Mouse (Mus musculus) stomach, embryonic 16.5 days (tissue): ENCODE measurements around the gene Stra6. TPM values are rescaled to one million over a fixed set of nuclear protein-coding genes. Genes with fewer than 3 reads are reported as not detected.

Source experiments
- ATAC-seq: fragments of 200-750 bp; cut with Nextera tagmentation; 2 replicates; pipeline ENCODE4 v1.8.0; 2017; ENCODE audit warnings: moderate number of reproducible peaks, moderate TSS enrichment; ENCODE audit not compliant: insufficient read depth, low FRiP score
- H3K27ac ChIP-seq: fragments of 300-500 bp; sonication (generic); 2 replicates; pipeline ENCODE4 v1.5.1; 2014; ENCODE audit warnings: low read length
- H3K27me3 ChIP-seq: fragments of 300-500 bp; sonication (generic); 2 replicates; pipeline ENCODE4 v1.6.1; 2014; ENCODE audit warnings: low read length, control low read depth, mixed read lengths; ENCODE audit not compliant: control insufficient read depth, insufficient read depth
- H3K36me3 ChIP-seq: fragments of 300-500 bp; sonication (generic); 2 replicates; pipeline ENCODE4 v1.6.1; 2014; ENCODE audit warnings: low read length; ENCODE audit not compliant: control insufficient read depth, insufficient read depth
- H3K4me1 ChIP-seq: fragments of 300-500 bp; sonication (generic); 2 replicates; pipeline ENCODE4 v1.6.1; 2014; ENCODE audit warnings: low read length, control low read depth, mixed read lengths; ENCODE audit not compliant: control insufficient read depth, insufficient read depth
- H3K4me2 ChIP-seq: fragments of 300-500 bp; sonication (generic); 2 replicates; pipeline ENCODE4 v1.6.1; 2014; ENCODE audit warnings: low read depth, low read length, mixed read lengths
- H3K4me3 ChIP-seq: fragments of 300-500 bp; sonication (generic); replicated peaks from 2 replicates; pipeline ENCODE4 v1.5.1; 2014; ENCODE audit warnings: mild to moderate bottlenecking, low read length
- H3K9ac ChIP-seq: fragments of 300-500 bp; sonication (generic); 2 replicates; pipeline ENCODE4 v1.6.1; 2014; ENCODE audit warnings: low read length
- H3K9me3 ChIP-seq: fragments of 300-500 bp; sonication (generic); replicated peaks from 2 replicates; pipeline ENCODE4 v1.6.1; 2016; ENCODE audit warnings: low read length, control low read depth; ENCODE audit not compliant: control insufficient read depth
- WGBS: fragments of 180-500 bp; shearing (Covaris S2); extraction: QIAGEN DNeasy Blood & Tissue Kit; methylation state at CpG from one replicate; pipeline ENCODE4 v1.1.7; 2014; 5-methylcytosine and 5-hydroxymethylcytosine counted together
- polyA plus RNA-seq: library from polyadenylated mRNA; unstranded; fragments of >200 nt; fragmentation: Nextera tagmentation; extraction: Ambion mirVana; gene quantifications from 2 replicates; pipeline ENCODE4 v1.2.1, GENCODE M21; 2015

Gene Stra6
- polyA plus RNA-seq, 1 experiment from 2014 or later, result 1.4 TPM

GRCm38 (mm10) chr9:58197781-58198701 lies 134.5 kb downstream of the Stra6 start:
- H3K9ac ChIP-seq, result no peak overlapping the region
- ATAC-seq, result no peak

GRCm38 (mm10) chr9:58198801-58199371 lies 135.3 kb downstream of the Stra6 start:
- Histone ChIP-seq H3K27me3 (peaks cover 87% of the 10 kb centered on the region), H3K9me3 (no peaks in the 10 kb centered on the region), H3K4me1 (peaks cover 34% of the 10 kb centered on the region), H3K4me3 (no peak overlapping the region; the same call in 1 of the 2 replicates), H3K36me3 (no peaks in the 10 kb centered on the region), H3K4me2 (peak overlapping the region; percentile 1; the same call in 1 of the 2 replicates), H3K27ac (no peak overlapping the region), H3K9ac (no peak overlapping the region)
- no peak for ATAC-seq
- 2% methylated on average over 38 of the region's 38 CpGs for WGBS

More at GRCm38 (mm10) chr9:58197781-58198701, 134.5 kb downstream of the Stra6 start:
- H3K27ac ChIP-seq, result no peak overlapping the region
- 2% methylated on average over 58 of the region's 58 CpGs for WGBS
- peak overlapping the region; percentile 23 for H3K4me3 ChIP-seq
- H3K4me1 ChIP-seq, result peaks cover 28% of the 10 kb centered on the region
- H3K36me3 ChIP-seq, result no peaks in the 10 kb centered on the region
- H3K27me3 ChIP-seq, result peaks cover 79% of the 10 kb centered on the region
- no peaks in the 10 kb centered on the region for H3K9me3 ChIP-seq
- H3K4me2 ChIP-seq, result peak overlapping the region; percentile 43

- Histone ChIP-seq H3K27me3 (peaks cover 88% of the 10 kb centered on the region), H3K9me3 (no peaks in the 10 kb centered on the region), H3K27ac (no peak overlapping the region), H3K4me3 (no peak overlapping the region; the same call in 1 of the 2 replicates), H3K9ac (no peak overlapping the region), H3K4me2 (peak overlapping the region; percentile 1; the same call in 1 of the 2 replicates), H3K4me1 (peaks cover 34% of the 10 kb centered on the region), H3K36me3 (no peaks in the 10 kb centered on the region)
- ATAC-seq, result no peak
- 2% methylated on average over 41 of the region's 41 CpGs for WGBS
These were observed 136.0 kb downstream of the Stra6 start for GRCm38 (mm10) chr9:58199381-58200269.

GRCm38 (mm10) chr9:58200270-58201090 lies 136.9 kb downstream of the Stra6 start:
- Histone ChIP-seq H3K4me1 (peaks cover 34% of the 10 kb centered on the region), H3K36me3 (no peaks in the 10 kb centered on the region), H3K4me3 (no peak overlapping the region), H3K27me3 (peaks cover 84% of the 10 kb centered on the region), H3K4me2 (no peak overlapping the region), H3K27ac (no peak overlapping the region), H3K9ac (no peak overlapping the region), H3K9me3 (no peaks in the 10 kb centered on the region)
- no peak for ATAC-seq
- WGBS, result 10% methylated on average over 11 of the region's 11 CpGs

GRCm38 (mm10) chr9:58201091-58201842 lies 137.7 kb downstream of the Stra6 start:
- no peak overlapping the region for H3K4me2 ChIP-seq
- no peak overlapping the region for H3K9ac ChIP-seq
- H3K27me3 ChIP-seq, result peaks cover 77% of the 10 kb centered on the region
- H3K9me3 ChIP-seq, result no peaks in the 10 kb centered on the region
- WGBS, result 1% methylated on average over 24 of the region's 24 CpGs
- ATAC-seq, result no peak
- H3K4me1 ChIP-seq, result peaks cover 32% of the 10 kb centered on the region
- H3K27ac ChIP-seq, result no peak overlapping the region
- H3K4me3 ChIP-seq, result peak overlapping the region; percentile 1; the same call in 1 of the 2 replicates
- H3K36me3 ChIP-seq, result no peaks in the 10 kb centered on the region

GRCm38 (mm10) chr9:58201861-58202549 lies 138.4 kb downstream of the Stra6 start:
- Histone ChIP-seq H3K4me1 (peaks cover 25% of the 10 kb centered on the region), H3K4me3 (no peak overlapping the region; the same call in 1 of the 2 replicates)
- ATAC-seq, result no peak

GRCm38 (mm10) chr9:58202676-58203453 lies 139.3 kb downstream of the Stra6 start:
- Histone ChIP-seq H3K4me2 (no peak overlapping the region), H3K27ac (no peak overlapping the region), H3K4me3 (no peak overlapping the region; the same call in 1 of the 2 replicates), H3K9me3 (no peaks in the 10 kb centered on the region), H3K4me1 (peaks cover 18% of the 10 kb centered on the region), H3K9ac (no peak overlapping the region), H3K27me3 (peaks cover 61% of the 10 kb centered on the region), H3K36me3 (no peaks in the 10 kb centered on the region)
- WGBS, result 12% methylated on average over 14 of the region's 14 CpGs
- no peak for ATAC-seq

More at GRCm38 (mm10) chr9:58201861-58202549, 138.4 kb downstream of the Stra6 start:
- Histone ChIP-seq H3K4me2 (no peak overlapping the region), H3K36me3 (no peaks in the 10 kb centered on the region), H3K27me3 (peaks cover 69% of the 10 kb centered on the region), H3K27ac (no peak overlapping the region), H3K9me3 (no peaks in the 10 kb centered on the region), H3K9ac (no peak overlapping the region)
- WGBS, result 2% methylated on average over 37 of the region's 37 CpGs
